Mouse (Mus musculus) gastrocnemius, postnatal 36 days (tissue): ENCODE data around the gene Psmb10. TPM values are rescaled to one million over a fixed set of nuclear protein-coding genes. Genes with fewer than 3 reads are reported as not detected.

Source experiments
- DNase-seq, 2 experiments: peaks; one replicate each; pipeline ENCODE4 v3.0.0; 2022
- intact Hi-C: fragments of 180-260 bp; cut with DNase I; formaldehyde crosslinking; loops from one replicate; pipeline ENCODE4 v1.15.1; 2025
- total RNA-seq, 2 experiments: library from RNA; stranded (reverse); gene quantifications; 2 replicates each; pipeline ENCODE4 v1.2.3; 2021

Gene Psmb10
- total RNA-seq, 2 experiments from 2014 or later, result 15.7 to 24.2 TPM

DNA sequence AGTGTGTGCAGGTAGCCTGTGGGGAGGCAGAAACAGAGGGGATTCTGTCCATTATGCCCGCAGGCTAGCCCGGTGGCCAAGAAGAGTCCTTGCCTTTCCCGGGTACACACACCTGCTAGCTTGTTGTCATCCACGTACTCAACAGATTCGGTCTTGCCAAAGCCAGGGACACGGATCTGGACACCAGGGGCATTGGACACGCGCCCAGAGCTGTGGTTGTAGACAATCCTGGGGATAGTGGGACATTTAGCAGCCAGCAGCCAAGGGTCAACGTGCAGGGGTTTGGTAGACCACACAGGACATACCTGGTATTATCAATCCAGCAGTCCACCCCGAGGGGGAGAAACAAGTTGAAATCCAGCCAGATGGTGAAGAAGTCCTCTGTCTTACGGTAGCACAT lies 3.8 kb upstream of the Psmb10 start:
- no peak for DNase-seq
- intact Hi-C loops, result no loop called here

DNA sequence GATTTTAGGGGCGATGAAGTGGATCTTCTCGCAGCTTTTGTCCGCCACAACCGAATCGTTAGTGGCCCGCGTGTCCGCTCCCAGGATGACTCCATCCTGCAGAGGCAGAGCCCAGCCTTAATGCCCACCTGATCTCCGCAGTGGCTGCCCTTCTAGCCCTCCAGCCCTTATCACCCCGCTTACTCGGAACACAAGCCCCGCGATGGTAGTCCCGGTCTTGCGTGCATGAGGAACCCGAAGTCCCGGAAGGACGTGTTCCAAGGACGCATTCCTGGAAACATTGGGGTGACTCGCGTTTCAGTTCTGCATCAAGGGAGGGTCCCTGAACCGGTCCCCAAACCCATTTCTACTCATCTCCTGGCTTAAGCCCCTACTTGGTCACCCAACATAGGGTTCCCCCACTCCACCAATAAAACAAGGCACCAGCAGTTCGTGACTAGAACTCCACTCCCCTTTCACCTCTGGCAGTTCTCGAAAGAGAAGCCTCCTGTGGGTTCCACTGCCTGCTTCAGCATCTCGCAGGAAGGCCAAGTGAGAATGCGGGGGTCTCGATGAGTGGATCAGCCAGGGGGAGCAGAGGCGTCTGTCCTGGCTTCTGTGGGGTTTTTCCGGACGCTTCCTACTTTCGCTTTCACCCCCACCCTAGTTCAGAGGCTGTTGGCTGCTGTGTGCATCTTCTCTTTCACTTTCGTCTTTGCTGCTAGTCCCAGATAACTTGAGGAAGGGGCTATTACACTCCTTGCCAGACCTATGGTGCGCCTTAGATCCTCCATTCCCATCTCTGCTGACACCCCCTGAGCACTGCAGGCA lies 543 bp downstream of the Psmb10 start:
- intact Hi-C loops, result no loop called here
- peak in 1 of 2 experiments; percentile 27 for DNase-seq

DNA sequence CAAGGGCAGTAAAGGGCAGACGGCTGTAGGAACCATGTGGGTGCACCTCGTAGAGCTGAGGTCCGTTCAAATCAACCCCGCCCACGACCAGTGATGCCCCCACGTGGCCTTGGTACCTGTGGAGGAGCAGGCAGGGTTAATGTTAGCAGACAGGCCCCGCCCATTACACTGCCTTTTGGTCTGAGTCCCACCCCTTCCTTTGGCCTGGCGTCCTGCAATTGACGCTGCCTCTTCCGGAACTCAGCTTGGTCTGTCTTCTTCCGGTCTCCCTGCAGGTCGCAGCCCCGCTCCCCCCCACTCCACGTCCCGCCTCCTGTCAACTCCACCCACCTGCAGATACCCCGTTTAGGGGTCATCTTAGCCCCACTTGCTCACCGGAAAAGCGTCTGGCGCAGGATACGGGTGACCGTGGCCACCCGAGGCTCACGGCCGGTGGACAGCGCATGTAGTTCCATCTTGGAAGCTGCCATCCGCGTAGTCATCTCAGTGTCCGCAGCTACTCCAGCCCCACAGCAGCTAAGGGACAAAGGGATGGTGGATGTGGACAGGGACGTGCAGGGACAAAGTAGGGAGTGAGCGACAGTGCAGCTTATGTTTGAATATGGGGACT lies 1.3 kb downstream of the Psmb10 start:
- peak; percentile 82 for DNase-seq
- intact Hi-C loops, result no loop called here

DNA sequence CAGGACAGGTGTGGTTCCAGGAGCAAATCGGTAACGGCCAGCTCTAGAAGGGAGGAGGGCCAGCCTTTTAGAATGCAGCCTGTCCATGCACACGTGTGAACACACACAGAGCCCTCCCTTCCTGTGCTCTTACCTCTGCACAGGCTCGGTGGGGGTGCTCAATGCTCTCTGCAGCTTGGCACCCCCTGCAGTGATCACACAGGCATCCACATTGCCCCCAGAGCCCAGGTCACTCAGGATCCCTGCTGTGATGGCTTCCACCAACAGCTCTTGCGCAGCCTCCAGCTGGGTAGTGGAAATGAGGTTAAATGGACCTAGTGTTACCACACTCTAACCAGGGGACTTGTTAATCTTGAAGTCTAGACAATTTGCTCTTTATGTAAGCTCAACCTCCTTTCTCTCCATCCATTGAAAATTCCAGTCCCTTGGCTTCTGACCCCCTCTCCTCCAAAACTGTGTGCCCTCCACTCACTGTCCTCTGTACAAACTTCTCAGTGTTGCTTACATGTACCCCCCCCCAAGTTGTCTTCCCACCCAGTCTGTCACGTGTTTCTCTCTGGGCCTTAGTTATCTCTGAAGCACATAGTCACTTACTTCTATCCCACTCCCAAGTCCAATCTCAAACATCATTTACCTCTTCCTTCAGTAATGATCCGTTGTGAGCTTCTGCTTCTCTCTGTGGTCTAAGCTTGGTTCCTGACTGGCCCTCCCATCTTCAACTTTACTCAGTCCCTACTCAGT lies 2.2 kb downstream of the Psmb10 start:
- intact Hi-C loops, result no loop called here
- DNase-seq, result no peak

DNA sequence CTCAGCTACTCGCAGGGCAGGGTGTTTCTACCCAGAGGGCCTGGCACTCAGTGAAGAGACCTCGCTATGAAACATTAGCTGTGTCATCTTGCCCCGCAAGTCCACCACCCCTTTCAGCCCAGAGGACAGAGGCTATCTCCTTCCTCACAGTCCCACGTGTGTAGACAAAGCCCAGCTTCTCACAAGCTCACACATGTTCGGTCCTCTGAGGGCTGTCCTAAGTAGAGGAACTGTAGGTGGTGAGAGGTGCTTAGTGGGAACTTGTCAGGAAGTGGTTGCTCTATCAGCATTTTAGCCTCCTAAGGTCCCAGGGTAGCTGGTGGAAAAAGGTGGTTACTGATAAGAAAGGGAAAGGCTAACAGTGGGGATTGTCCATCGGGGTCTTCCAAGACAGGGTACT lies 3.1 kb downstream of the Psmb10 start:
- no peak for DNase-seq
- intact Hi-C loops, result no loop called here

DNA sequence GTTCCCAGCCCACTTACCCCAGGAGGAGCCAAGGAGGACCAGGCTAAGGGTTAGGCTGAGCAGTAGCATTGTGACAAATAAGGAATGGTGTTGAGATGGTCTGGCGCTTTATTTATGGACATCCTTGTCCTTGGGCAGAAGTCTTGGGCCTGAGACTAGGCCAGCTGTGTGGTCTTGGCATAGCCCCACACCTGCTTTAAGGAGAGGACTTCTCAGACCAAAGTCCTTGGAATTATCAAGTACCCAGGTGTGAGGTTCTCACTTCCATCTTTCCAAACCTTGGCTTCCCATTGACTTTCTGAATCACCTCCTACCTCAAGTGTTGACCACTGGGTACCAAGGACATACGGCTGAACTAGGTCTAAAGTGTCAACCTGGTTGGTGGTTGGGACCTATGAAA lies 4.5 kb downstream of the Psmb10 start, which contains the start of gene Ctrl:
TSS of gene Ctrl (minus strand) at position 101 of the 400 bp plus-strand sequence.
- DNase-seq, result no peak
- intact Hi-C loops, result loop anchor here (5.0 kb wide), 1 partner anchor 81 kb away; the partner anchor contains the start of gene Cenpt

DNA sequence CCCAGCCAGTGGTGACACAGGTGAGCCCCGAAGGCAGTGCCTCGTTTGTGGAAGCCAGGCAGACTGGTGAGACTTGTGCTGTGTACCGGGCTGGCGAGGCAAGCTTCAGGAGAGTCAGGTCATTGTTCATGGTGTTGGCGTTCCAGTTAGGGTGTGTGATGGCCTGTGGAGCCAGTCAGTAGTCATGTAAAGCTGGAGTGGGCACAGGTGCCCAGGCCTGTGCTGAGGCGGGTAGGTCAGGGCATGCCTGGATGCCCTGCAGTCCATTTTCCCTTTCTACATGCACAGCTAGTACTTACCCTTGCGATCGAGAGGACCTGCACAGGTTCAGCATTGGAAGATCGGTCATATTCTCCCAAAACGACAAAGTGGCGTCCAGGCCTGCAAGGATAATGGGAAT lies 5.7 kb downstream of the Psmb10 start:
- no peak for DNase-seq
- intact Hi-C loops, result loop anchor here (5.0 kb wide), 1 partner anchor 80 kb away; the partner anchor contains the start of gene Cenpt

DNA sequence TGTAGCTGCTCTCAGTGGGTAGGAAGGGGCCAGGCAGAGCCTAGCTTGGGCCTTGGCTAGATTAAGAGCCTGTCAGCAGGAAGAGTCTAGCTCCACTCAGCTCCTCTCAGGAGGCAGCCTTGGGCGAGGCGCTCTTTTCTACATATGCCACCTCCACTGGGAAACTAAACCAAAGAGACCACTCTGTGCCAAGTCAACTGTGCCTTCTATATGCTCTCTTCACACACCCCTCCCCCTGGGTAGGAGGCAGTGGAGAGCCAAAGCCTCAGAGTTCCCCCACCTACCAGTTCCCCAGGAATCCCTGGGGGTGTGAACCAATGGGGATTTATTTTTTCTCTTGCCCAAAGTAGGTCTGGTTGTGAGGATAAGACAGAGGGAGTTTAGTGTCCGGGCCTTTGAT lies 7.0 kb downstream of the Psmb10 start:
- DNase-seq, result no peak
- intact Hi-C loops, result loop anchor here (2.0 to 5.0 kb wide), 2 partner anchors 79 to 214 kb away; partner anchors contain the start of gene Cenpt

DNA sequence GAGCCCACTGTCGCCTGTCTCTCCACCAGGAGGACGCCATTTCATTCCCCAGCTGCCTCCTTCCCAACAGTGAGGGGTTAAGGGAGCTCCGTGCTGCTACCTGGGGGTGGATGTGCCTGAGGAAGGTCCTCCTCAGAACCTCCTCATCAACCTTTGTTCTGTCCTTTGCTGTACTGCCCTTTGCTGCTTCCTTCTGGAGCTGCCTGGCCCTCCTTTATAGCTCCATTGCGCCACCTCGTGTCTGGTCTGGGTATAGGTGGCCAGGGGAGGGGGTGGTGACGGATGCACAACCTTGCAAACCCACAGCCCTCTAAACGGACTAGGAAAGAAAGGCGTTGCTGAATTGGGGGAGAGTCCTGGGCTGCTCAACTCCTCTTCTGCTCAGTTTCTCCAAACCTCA lies 7.6 kb downstream of the Psmb10 start:
- intact Hi-C loops, result loop anchor here (1.0 to 5.0 kb wide), 3 partner anchors 78 to 214 kb away; partner anchors contain the start of gene Cenpt

DNA sequence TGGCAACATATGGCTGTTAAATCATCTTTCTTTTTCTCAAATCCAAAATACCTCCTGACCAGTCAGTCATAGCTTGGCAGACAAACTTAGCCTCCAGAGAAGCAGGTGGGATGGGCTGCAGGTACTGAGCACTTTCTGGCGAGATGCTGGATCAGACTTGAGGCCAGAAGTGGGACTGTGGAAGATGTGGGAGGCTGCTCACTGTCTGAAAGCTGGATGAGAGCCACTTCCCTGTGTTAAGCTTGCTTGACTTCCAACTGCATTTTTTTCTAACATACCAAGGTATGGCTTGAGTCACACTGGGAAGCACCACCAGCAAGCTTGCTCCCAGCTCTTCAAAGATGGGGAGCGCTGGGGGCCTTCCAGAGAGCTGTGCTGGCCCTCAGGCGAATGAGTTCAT lies 13.1 kb downstream of the Psmb10 start:
- DNase-seq, result no peak
- intact Hi-C loops, result no loop called here

More for the DNA sequence above, 7.6 kb downstream of the Psmb10 start:
- DNase-seq, result peak; percentile 78 to 79

DNA sequence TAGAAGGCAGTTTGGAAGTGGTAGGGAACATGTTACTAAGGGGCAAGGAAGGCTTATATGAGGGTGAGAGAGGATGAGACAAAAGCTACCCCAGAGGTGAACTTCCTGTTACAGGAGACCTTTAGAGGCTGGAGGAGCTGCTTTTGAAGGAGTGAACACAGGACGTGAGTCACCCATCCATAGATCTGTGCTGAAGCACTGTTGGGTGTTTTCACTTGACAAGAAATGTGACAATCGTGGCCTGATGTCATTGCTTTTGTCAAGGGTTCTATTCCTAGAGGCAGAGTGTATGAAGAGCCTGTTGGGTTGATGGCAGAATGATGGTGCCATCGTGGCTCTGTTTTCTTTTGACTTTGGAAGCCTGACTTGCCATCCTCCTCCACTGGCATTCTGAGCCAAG lies 18.9 kb downstream of the Psmb10 start:
- DNase-seq, result no peak
- intact Hi-C loops, result no loop called here

DNA sequence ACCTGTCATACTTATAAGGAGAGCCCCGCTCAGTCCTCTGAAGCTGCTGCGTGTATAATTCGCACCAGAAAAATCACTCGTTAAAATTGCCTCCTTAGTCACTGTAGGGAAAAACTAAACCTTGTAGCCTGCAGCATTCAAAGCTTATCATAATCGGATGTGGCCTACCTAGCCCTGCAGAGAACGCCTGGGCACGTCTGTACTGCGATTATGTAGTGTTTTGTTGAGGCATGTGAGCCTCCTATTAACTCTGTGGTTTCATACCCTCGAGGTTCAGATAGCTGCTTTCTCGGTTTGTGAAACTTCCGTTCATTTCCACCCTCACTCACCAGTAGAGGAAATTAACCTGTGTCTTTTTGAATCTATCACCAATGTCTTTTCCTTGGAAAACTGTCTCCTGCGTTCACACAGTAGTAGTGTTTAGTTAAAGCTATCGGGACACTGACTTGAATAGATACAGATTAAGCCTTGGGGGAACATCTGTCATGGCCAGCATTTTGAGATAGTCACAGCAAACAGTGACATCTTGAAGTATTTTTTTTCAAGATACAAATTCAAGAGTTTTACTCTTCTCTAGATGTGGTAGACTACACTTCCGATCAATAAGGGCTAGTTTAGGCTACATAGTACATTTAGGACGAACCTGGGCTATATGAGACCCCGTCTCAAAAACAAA lies 37.2 kb downstream of the Psmb10 start:
- DNase-seq, result no peak
- intact Hi-C loops, result no loop called here

DNA sequence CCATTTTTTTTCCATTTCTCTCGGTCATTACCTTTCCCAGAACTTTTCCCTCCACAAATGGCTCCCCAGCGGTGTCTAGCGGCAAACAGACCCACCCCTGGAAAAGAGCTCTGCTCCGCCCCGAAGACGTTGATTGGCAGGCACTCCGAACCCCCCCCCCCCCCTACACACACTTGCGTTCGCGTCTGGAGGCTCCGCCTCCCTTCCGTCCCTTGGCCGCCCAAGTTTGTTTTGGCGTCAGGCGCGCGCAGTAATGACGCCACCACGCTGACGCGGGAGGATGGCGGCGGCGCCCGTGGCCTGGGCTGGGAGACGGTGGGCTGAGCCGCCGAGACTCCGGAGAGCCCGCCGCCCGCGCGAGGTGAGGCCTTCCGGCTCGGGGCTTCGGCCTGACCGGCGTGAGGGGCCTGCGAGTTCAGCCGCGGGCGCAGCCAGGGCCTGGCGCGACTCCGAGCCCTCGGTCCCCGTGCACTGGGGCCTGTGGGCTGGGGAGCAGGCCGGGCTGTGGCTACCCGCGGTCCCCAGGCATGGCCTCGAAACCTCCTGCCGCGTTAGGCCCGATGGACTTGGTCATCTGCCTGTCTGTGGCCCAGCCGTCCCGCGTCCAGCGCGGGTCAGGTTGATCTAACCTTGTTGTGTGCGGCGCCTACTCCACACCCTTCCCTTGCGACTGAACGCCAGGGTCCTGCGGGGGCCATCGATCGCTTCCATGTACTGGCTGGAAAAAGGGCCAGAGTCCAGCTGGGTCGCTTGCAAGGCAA lies 37.9 kb downstream of the Psmb10 start, which contains the start of gene Pskh1:
TSS of gene Pskh1 (plus strand) at position 262 of the 761 bp plus-strand sequence.
- intact Hi-C loops, result no loop called here
- peak; percentile 86 to 90 for DNase-seq

DNA sequence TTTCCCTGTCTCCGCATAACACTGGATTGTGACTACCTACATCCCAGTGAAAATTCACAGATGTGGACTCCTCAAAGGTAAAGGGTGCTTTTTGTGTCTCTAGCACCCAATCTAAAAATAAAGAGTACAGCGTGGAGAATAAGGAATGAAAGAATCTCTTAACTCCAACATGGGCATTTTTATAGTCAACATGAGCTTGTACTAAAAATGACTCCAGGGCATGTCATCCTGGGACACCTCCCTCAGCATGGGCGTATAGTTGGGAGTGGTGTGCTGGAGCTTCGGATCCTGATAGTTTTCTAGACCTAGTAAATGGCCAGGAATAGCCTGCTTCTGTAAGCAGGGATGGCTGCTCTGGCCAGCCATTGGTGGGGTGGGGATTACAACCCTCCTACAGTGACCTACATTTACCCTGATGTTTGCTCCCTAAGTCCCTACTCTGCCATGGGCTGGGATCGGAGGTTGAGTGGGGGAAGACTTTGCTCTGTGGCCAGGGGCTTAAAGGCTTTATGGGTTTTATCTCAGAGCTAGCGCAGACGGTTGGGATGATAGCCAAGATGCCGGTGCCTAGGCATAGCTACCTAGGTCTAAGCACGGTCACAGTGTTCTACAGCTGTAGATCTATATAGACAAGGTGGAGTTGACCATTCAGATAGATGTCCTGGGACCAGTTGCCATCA lies 40.3 kb downstream of the Psmb10 start:
- intact Hi-C loops, result no loop called here
- no peak for DNase-seq

DNA sequence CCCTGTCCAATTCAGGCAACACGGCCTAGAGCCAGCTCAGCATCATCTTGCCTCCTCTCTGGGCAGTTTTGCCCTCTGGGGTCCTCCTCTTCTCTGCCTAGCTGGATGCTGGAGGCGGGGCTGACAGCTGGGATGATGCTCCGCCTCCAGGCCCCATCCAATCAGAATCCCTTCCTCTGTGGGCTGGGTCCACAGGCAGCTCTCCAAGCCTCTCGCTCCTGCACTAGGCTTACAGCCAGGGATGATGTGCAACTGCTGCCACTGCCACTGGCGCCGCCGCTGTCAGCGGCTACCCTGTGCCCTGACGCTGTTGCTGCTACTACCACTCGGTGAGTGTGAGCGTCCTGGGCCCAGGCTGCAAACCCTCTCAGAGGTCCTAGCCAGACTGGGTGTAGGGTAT lies 44.9 kb downstream of the Psmb10 start, which contains the start of gene Nrn1l:
TSS of gene Nrn1l (plus strand) at position 229 of the 400 bp plus-strand sequence.
- intact Hi-C loops, result no loop called here
- DNase-seq, result peak; percentile 61 to 68

DNA sequence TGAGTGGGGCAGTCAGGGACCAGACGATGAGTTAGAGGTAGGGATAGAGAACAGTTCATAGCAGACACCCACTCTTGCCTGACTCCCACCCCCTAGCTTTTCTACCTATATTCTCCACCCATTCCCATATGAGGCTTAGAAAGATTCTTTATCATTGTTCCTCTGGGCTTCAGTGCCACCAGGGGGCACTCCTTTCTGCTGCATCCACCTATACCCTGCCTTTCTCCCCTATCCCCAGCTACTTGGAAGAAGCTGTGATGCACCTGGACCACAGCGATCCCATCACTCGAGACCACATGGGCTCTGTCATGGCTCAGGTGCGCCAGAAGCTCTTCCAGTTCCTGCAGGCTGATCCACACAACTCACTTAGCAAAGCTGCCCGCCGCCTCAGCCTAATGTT lies 45.8 kb downstream of the Psmb10 start:
- intact Hi-C loops, result no loop called here
- no peak for DNase-seq

DNA sequence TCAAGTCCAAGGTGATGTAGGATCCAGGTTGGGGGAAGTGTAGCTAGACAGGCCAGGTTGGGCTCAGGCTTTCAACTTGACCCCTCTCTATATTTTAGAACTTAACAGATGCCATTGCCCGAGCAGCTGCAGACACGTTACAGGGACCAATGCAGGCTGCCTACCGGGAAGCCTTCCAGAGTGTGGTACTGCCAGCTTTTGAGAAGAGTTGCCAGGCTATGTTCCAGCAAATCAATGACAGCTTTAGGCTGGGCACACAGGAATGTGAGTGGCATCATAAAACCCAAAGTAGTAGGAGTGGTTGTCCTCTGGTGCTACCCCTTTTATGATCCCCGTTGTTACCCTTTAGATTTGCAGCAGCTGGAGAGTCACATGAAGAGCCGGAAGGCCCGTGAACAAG lies 47.4 kb downstream of the Psmb10 start:
- no peak for DNase-seq
- intact Hi-C loops, result no loop called here

DNA sequence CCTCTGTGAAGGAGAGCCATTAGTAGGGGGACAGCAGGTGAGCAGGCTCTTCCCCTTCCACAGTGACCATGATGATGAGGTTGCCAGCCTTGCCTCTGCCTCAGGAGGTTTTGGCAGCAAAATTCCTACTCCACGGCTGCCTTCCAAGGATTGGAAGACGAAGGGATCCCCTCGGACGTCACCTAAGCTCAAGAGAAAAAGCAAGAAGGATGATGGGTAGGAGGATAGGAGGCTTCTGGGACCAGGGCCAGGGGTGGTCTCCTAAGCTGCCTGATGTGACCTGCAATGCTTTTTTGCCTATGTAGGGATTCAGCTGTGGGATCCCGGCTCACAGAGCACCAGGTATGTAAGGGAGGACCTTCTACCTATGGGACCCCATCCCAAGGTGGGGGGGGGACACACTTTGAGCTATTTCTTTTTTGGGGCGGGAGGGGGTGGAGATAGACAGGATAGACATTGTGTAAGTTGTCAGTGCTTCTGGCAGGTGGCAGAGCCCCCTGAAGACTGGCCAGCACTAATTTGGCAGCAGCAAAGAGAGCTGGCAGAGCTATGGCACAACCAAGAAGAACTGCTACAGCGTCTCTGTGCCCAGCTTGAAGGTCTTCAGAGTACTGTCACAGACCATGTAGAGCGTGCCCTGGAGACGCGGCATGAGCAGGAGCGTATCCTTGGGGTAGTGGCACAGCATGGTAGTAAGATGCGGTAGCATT lies 48.3 kb downstream of the Psmb10 start:
- intact Hi-C loops, result no loop called here
- no peak for DNase-seq
